Mouse (Mus musculus): Measurements from ENCODE around the gene Msrb2.

The Msrb2 gene

DNA sequence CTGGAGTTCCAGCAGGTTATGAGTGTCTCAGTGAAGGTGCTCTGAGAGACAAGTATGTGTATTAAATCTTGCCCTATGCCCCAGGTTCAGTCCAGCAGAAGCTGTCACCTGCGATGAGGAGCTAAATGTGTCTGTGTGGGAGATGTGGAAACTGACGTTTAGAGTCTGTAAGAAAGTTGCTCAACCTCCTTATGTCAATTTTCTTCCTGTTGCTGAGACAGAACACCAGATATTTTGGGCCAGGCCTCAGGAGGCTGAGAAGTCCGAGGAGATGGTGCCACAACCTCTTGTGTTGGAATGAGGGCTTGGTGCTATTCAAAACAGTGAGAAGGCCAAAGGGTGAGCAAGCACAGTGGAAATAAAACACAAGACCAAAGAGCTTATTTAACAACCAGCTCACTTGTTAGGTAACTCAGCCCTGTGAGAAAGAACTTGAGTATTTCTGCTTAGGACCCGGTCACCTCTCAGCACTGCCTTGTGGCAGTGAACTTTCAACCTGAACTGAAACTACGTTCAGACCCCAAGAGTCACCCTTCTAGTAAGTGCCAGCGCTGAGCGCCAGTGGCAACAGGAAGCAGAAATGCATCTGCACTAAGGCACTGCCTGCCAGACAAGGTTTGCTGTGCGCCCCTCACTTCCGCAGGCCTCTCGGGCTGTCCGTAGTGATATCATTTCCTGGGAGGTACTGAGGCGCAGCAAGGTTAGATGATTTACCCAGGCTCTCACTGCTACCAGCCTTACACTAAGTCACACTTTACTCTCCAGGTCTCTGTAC lies 17.3 kb downstream of the Msrb2 start:
- in situ Hi-C loops (cut with MboI, MseI): no loop called here

DNA sequence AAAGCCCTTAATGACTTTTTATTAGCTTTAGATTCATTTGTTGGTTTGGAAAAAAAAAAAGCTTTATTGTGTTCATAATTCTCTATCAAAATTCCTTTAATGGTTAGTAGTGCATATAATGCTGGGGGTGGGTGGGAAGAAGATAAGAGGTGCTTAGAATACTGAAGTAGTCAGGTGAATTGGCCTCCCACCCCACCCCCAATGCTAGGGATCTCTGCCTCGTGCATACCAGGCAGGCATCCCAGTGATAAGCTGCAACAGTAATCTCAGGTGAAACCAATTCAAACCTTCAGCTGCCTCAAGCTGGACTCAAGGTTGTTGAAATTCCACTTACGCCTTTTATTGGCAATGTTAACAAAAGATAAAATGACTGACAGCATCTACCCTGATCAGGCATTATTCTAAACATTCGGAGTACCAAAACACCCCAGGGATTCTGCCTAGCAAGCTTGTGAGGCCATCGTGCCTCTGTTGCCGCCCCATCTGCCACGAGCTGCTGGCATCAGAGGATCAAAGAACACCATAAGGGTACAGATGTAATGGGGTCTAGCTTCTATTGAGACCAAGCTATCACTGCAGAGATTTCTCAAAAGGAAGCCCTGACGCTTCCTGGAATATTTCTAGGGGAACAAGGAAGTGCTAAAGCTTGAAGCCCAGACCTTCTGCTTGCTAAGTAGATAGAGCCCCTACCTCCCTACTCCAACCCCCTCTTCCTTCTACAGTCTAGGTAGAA lies 19.3 kb downstream of the Msrb2 start:
- in situ Hi-C loops (cut with MboI, MseI): no loop called here

DNA sequence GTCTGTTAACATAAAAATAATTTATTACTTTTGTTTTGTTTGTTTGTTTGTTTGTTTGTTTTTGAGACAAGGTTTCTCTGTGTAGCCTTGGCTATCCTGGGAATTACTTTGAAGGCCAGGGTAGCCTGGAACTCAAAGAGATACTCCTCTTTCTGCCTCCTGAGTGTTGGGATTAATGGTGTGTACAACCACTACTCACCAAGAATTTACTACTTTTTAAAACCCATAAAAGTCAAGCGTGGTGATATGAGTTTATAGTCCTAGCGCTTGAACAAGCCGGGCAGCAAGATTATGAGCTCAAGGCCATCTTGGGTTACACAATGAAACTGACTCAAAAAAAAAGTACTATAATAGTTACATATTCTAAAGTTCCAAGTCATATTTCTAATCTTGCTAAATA lies 20.4 kb downstream of the Msrb2 start:
- in situ Hi-C loops (cut with MboI, MseI): no loop called here

DNA sequence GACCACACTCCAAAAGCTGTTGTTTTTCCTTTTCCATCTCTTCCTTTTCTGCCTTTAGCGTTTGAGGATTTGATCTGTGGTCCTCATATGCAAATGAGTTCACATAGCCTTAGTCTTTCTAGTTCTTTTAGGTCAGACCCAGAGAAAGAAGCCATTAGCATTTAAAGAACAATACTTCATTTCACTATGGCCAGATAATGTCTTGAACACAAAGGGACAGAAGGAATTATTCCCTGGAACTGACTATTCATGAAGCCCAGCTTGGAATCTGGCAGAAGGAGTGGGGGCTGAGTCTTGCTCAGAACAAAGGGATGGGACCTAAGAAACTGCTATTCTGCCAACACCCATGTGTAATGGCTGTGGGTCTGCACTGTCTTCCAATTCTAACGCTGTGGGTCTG lies 21.6 kb downstream of the Msrb2 start:
- in situ Hi-C loops (cut with MboI, MseI): no loop called here

DNA sequence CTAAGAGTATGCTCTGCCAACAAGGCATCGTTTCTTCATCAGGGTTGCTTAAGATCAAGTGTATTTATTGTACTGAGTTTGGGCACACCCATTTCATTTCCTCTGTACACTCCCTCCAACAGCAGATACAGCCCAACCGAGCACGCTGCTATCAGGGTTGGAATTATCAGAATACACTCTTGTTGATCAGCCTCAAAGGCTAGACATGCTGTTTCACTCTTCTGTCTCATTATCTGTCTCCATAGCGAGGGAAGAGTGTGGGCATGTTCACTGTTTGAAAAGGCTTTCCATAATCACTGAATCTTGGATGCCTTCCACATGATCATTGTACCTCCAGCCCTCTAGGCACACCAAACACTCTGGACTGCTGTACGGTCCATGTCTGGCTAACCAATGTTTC lies 34.2 kb downstream of the Msrb2 start:
- in situ Hi-C loops (cut with MboI, MseI): no loop called here

DNA sequence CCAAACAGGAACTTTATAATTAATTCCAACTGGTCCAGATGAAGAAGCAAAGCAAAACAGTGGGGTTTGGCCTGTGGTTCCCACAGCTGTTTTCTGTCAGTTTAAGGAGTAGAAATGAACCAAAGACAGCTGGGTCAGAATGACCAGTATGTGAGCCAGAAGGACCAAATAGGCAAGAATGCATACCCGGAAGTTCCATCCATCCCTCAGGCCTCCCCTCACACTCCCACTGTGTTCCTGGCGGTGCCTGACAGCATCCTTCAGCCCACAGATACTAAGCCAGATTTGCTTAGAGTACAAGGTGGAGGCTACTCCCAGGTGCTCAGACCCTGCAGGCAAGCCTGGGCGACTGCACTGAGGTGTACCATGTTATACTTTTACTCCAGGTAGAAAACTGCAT lies 35.3 kb downstream of the Msrb2 start:
- in situ Hi-C loops (cut with MboI, MseI): no loop called here

DNA sequence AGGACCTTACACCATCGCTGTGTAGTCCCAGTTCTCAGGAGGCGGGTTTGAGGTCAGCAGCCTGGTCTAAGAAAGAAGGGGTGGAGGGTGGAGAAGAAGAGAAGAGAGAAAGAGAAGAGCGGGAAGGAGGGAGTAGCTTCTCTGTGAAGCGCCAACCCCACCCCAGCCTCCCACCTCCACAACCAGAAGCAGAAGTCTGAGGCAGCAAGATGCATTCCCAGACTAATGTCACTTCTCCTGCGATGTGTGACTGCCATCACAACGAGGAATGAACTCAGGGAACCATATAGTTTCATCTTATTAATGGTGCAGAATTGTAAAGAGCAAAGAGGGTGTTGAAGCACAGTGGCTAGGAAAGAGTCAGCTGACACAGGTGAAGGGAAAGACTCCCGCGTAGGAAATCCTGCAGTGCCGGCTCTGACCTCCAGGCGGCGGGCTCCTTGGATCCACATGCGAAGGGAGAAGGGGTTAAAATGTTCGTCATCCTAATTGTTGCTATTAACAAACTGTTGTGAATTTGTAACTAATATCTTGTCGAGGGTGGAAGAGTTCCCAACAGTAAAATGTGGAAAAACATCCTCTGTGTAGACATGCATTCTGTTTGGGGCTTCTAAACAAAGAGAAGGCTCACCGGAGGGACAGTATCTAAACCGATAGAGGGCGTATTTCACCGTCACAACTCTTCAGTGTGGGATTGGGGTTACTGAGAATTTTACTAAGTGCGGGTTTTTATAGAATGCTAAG lies 43.2 kb downstream of the Msrb2 start:
- in situ Hi-C loops (cut with MboI, MseI): no loop called here

DNA sequence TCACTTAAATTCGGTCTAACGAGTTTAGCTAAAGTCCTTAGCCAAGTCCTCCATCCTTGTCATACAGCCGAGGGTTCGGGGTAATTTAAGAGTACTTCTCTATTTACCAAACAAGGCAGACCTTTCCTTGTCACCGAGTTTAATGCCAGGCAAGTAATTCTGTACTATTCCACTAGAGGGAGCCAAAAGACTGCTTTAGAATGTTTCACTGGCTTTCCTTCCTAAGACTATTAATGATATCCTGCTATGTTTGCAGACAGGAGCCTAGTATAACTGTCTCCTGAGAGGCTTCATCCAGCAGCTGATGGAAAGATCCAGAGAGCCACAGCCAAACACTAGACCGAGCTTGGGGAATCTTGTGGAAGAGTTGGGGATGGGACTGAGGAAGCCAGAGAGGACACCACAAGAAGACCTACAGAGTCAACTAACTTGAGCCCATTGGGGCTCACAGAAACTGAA lies 43.9 kb downstream of the Msrb2 start:
- in situ Hi-C loops (cut with MboI, MseI): no loop called here

DNA sequence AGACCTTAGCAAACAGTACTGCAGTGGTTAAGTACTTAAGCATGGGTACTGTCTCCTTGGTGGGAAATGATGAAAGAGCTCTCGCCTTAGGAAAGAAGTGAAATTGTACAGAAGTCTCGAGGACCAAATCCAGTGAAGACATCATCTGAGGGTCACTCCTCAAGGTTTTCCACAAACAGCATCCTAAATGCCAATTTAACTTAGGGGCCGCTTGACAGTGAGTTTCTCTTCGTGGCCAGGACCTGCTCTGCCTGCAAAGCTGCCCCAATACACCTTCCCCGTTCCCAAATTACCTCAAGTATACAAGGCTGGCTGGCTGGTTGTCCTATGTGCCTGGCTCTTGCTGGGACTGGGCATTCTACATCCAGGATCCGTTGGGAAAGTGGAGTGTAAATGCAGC lies 44.8 kb downstream of the Msrb2 start:
- in situ Hi-C loops (cut with MboI, MseI): no loop called here

DNA sequence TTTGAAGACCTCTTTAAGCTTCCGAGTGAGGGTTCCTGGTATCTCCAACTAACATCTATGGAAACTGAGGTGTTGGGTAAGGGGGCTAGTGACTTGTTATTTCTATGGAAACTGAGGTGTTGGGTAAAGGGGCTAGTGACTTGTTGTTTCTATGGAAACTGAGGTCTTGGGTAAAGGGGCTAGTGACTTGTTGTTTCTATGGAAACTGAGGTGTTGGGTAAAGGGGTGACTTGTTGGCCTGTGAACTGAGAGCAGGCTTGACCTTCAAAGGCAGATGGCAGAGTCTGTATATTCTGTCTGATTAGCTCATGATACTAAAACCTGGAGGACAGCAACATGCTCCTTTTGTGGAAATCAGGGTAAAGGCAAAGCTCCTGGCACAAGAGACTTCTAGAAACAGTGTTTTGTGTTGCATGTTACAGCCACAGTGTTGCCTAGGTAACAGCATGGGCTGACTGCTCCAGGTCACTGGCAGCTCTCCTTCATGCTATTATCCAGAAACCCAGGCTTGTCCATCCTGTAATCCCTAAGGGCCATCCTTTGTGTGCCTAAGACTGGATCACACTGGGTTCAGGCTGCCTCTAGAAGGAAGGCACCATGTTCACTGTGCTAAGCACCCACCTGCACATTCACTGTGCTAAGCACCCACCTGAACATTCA lies 48.6 kb downstream of the Msrb2 start:
- in situ Hi-C loops (cut with MboI, MseI): loop anchor here (5.0 kb wide), 1 partner anchor 97 kb away; no protein-coding TSS in a partner anchor

DNA sequence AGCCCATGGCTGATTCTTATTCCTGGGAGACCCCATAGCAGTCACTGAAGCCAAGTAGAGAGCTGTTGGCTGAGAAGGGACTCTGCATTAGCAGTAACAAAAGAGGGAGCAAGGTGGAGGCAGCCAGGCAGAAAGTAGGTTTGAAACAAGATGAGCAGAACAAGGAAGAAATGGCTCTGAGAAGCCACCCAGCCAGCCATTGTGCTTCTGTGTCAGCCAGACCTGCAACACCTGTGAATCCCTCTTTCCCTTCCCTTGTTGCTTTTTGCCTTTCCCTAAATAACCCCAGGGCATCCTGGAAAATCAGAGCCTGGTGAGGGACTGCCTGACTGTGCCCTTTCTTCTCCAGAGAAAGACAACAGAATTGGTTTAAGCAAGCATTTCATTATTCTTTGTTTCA lies 51.0 kb downstream of the Msrb2 start:
- in situ Hi-C loops (cut with MboI, MseI): loop anchor here (5.0 kb wide), 1 partner anchor 95 kb away; no protein-coding TSS in a partner anchor

DNA sequence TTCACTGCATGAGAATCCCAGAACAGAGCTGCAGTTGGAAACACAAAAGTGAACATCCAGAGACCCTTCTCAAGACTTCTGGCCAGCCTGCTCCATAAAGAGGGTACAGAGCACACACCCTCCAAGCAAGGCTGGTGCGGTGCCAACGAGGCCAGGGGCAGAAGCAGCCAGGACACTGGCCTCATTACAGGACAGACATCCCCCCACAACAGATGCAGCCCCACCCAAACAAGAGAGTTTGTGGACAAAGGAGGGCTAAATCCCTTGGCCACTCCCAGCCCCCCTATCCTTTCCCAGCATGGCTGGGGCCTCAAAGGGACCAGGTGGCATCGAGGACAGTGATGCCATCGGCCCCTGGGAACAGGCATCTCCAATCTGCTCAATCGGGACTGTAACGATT lies 51.8 kb downstream of the Msrb2 start:
- in situ Hi-C loops (cut with MboI, MseI): loop anchor here (5.0 kb wide), 1 partner anchor 94 kb away; no protein-coding TSS in a partner anchor

DNA sequence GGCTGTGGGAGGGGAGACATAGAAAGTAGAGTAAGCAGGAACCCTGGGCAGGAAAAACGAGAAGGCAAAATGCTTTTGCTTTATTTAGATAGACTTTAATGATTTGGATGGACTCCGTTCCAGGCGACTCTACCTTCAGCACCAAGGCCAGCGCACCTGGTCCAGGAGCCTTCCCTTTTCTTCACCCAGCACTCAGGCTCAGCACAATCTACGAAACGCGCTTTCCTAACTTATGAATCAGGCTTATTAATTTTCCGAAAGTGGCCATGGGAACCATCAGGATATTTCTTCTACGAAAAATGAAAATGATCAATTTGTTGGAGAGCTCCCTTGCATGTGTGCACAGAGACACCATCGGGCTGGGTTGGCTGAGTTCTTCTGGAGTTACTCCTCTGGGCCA lies 57.8 kb downstream of the Msrb2 start:
- in situ Hi-C loops (cut with MboI, MseI): no loop called here

DNA sequence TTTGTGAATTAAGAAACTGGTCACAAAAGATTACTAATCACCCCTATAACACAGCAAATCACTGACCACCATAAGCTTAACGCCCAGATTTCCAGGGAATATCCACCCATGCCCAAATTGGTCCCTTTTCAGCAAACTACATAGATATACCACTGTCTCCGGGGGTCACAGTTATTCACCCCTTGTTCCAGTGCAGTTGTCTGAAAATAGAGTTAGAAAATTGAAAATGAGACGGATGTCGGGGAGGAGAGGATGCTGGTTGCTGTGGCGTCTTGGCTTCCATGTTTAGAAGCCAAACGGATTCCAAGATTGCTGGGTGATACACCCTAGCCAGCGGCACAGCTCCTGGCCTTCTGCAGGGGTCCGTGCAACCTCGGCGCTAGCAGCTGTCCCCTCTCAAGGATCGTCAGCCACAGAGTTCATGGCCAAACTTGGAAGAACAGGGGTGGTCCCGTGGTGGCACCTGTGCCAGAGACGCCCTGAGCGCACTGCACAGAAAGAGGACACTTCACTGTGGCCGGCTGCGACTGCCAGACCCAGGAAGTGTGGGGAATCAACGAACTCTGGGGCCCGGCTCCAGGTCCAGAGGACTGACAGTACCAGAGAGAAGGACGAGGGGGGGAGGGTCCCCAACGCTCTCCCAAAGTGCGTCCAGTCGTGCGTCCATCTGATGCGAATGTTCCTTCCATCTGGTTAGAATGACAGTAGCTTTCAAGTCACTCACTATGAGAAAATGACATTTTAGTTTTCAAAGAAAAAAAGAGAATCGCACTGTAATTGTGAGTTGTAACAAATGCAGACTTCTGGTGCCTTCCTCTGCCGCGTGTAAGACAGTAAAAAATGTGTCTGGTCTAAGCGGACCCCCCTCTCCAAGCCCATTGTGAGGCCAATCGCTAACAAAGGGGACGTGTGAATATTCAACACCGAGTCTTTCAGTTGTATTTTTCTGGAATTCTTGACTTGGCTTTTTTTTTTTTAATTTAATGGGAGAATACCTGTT lies 58.8 kb downstream of the Msrb2 start:
- in situ Hi-C loops (cut with MboI, MseI): loop anchor here (10.0 kb wide), 1 partner anchor 485 kb away; no protein-coding TSS in a partner anchor

DNA sequence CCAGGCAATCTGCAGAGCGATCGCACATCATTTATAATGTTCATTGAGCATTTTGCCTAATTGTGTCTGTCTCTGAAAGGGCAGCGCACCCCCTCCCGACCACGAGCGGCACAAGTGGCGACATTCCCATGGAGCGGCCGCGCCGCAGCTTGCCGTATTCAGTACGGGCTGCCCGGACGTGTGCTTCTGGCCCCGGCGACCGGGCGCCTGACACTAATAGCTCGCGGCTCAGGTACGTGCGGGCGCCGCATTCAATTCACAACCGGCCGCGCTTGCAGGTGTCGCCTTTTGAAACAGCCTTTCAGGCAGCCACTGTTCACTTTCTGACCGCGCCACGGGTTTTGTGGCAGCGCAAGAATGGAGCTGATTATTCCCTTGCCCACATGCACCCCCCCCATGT lies 59.5 kb downstream of the Msrb2 start:
- in situ Hi-C loops (cut with MboI, MseI): loop anchor here (10.0 kb wide), 1 partner anchor 484 kb away; no protein-coding TSS in a partner anchor

DNA sequence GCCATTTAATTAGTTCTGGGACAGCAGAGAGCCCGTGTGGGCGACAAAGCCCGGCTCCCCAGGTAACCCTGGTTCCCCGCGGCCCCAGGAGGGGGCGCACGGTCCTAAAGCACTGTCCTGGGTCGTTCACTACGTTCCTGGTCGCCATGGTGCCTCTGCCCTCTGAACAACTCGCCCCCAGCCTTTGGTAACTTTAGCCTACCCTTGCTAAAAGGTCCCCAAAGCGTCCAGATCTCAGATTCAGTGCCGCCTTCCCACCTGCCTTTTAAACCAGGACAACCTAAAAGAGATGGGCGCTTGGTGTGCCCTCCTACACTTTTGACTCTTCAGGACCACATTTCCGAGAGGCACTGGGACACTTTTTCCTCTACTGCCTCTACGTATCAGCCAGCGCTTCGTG lies 59.9 kb downstream of the Msrb2 start:
- in situ Hi-C loops (cut with MboI, MseI): loop anchor here (10.0 kb wide), 1 partner anchor 484 kb away; no protein-coding TSS in a partner anchor

DNA sequence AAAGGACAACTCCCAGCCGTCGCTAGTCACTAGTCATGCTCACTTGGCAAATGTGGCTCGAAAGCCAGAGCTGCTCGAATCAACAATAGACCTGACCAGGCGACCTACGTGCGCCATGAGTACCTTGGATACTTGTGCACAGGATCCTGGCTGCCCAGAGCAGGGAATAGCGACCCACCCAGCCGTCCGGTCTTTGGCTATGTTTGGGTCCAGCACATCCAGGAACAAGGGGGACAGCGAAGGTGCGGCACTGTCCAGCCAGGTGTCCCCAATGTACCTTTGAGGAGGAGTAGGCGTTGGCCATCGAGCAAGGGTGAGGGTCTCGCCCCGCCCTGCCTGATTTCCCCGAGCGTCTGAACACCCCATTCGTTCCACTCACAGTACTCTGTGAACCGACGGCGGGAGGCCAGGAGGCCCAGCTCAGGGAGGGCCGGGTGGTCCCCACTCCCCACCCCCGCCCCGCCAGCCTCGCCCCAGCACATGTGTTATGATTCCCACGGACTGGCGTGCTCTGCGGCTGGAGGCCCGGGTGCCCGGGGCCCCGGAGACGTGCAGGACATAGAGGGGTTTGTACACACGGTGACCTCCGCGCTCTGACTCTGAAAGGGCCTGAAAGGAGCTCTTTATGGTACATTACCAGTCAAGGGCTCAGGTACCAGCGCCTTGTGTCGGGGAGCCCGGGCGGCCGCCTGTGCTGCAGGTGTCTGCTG lies 60.5 kb downstream of the Msrb2 start:
- in situ Hi-C loops (cut with MboI, MseI): loop anchor here (10.0 kb wide), 1 partner anchor 483 kb away; no protein-coding TSS in a partner anchor

DNA sequence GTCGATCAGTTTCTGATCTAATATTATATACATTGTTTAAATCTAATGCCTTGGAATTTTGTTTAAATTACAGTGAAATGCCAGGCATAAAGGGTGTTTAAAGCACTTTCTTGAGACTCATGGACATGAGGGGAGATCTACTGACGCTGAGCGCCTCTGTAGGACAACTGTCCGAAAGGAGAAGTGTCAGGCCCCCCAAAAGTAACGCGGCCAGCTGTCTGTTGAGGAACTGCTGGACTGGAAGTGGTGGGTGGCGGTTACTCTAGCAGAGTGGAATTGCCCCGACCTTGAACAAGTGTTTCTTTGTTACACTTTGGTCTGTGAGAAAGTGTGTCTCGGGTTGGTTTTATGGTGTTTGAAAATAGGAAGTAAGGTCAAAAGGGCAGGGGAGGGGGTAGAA lies 73.1 kb downstream of the Msrb2 start:
- in situ Hi-C loops (cut with MboI, MseI): no loop called here

Measured in T-helper 1 cell (primary cell).